Mouse (Mus musculus): ENCODE measurements around the gene Leo1.

The Leo1 gene

DNA sequence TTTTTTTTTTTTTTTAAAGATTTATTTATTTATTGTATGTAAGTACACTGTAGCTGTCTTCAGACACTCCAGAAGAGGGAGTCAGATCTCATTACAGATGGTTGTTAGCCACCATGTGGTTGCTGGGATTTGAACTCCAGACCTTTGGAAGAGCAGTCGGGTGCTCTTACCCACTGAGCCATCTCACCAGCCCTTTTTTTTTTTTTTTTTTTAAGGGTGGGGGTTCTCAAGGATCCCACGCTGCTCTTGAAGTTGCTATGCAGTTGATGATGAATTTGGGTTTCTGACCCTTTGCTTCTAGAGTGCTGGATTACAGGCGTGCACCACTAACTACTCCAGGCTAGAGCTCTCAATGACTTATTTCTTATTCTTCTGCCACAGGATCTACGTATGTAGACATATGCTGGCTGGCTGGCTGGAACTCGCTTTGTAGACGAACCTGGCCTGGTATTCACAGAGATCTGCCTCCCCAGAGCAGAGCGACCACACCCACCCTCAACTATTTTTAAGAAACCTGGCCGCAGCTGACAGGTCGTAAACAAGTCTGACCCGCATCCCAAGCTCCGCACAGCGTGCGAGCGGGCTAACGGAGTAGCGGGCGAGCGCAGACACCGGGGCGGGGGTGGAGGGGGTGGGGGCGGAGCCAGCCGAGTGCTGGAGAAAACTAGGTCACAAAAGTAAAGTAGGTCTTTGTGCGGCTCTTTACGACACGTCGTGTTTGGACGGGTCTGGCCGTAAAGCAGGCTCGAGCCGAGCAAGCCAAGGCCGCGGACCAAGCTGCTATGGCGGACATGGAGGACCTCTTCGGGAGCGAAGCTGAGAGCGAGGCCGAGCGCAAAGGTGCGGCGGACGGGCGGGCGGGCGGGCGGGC lies at the start of gene Leo1:
TSS of gene Leo1 (plus strand) at position 729 of the 871 bp plus-strand sequence.
- peak; percentile 71 to 72 for DNase-seq (ENCODE audit: low spot score in 2 of 2)

DNA sequence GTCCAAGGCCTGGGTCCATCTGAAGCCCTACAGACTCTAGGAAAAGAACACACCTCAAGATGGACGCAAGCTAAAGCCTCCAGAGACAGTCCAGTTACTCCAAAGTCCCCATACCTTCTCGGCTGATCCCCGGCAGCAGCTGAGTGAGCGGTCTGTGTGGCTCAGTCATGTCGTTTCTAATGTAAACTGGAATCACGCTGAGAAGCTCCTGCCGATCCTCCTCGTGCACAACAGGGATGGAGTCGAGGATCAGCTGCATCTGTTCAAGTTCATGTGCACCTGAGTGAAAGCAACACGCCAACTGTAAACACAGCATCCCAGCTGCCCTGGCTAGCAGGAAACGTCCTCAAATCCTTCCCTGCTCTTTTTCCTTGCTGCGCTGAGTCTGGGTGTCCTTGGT lies 48.1 kb upstream of the Leo1 start:
- DNase-seq (ENCODE audit: low spot score in 2 of 2), result no peak

DNA sequence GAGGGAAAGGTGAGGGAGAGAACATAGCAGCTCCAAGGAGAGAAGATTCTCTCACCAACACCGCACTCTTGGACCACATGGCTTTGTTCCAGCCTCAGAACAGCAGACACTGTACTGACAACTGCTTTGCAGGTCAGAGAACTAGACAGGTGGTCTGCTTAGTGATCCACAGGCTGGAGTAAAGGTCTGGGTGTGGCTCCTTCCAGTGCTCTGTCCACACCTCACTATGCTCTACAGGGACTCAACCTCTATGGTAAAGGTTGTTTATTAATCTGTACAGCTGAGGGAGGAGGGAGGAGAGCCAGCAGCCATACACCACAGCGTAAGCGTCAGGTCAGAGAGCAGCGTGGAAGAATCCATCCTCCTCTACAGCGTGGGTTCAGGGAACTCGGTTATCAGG lies 45.4 kb upstream of the Leo1 start:
- DNase-seq (ENCODE audit: low spot score in 2 of 2), result no peak

DNA sequence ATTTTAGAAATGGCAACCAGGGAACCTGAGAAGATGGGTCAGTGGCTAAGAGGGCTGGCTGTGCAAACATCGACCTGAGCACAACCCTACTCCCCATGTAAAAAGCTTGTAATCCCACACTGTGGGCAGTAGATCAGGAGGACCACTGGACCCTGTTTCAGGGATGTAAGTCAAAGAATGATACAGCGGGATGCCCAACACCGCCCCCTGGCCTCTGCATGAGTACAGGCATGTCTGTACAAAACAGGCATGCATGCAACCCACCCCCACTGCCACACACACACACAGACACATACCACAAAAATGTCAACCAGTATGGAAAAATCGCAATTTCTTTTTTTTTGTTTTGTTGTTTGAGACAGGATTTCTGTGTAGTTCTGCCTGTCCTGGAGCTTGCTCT lies 42.3 kb upstream of the Leo1 start:
- DNase-seq (ENCODE audit: low spot score in 2 of 2), result no peak

DNA sequence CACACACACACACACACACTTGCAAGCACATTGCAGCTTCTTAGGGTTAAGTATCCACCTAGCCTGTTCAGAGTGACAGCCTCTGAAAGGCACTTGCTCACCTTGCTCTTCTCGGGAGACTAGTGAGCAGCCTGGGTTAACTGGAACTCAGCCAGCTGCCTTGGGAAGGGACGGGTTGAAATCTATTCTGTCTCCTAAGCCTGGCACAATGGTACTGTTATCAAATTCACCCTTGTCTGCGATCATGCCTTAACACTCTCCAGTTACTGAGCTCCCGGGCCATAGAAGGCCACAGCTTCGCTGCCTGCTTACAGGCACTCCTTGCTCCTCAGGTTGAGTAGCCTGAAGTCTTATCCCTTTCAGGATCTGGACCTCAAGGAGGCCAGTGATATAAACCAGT lies 40.7 kb upstream of the Leo1 start:
- no peak for DNase-seq (ENCODE audit: low spot score in 2 of 2)

DNA sequence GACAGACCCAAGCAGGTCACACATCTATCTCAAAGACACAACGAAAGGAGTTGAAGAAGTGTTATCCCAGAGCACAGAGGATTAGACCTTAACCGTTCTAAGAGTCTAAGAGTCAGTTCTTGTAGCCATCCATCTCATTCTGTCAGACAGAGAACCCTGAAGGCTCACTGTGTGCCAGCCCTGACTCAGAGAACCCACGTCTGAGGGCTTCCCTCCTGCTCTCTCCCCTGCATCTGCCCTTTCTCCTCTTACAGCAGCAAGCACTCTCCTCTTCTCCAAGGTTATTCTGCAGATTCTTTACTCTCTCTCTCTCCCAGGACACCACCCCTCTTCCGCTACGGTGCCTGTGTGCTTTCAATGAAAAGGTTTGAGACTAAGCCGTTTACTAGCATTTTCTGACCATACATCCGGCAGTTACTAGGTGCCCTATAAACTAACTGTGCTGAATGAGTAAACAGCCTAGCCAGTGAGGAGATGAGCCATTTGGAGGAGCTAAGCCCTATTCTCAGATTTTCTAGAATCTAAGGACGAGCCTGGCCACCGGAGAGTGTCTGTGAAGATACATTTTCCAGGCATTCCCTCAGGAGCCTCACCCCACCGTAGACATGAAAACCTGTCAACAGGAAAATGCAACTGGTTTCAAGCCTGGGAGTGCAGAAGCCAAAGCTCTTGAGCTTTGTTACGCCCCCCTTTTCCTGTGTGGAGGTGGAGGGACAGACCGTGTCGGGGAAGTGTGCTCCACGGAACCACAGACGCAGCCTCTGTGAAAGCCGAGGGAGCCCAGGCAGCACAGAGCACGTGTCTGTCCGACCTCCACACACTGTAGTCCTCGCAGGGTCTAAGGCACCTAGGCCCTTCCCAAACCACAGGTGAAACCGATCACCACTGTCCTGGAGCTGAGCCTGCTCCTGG lies 39.5 kb upstream of the Leo1 start:
- no peak for DNase-seq (ENCODE audit: low spot score in 2 of 2)

DNA sequence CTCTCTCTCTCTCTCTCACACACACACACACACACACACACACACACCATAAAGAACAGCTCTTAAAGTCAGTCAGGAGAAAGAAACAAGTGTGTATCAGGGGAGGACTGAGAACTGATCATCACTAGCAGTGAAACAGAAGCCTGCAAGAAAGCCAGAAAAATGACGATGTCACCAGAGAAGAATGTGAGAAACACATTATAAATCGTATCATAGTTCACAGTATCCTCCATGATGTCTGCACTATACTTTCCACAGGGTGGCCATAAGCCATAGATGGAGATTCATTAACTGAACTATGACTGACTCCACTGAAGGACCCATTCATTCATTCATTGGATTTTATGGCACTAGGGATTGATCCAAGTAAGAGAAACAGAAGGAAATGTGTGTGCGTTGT lies 37.8 kb upstream of the Leo1 start:
- no peak for DNase-seq (ENCODE audit: low spot score in 2 of 2)

DNA sequence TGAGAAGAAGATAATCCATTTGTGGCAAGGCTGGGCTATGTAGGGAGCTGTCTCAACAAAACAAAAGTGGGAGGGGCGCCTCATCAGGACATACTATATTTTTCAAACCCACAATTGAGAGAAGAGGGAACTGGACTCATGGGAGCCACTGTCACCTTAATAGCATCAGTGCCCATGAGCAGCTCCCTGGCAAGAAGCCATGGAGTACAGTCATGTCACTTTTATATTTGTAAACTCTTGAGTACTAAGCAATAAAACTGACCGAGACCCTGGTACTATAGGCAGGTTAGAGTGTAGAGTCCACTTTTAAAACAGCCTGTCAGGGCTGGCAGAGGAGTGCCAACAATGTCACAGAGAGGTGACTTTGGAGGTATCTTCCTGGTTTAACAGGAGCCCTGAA lies 35.2 kb upstream of the Leo1 start:
- DNase-seq (ENCODE audit: low spot score in 2 of 2), result no peak

DNA sequence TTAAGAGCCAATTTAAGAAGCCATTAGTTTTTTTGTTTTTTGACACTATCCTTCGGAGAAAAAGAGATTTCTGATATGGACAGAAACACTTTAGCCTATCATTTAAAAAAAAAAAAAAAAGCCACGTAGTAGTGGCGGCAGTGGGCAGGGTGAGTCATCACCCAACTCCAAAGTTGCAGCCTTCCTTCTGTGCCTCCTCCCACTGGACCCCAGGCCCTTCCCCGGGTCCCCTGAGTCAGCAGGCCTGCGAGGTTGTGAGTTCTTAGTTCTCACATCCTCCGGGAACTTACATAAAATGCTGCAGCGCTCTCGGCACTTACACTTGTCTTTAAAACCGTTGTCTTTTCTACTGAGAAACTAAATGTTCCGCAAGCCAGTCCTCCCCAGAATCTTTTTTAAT lies 33.5 kb upstream of the Leo1 start:
- DNase-seq (ENCODE audit: low spot score in 2 of 2), result peak; percentile 20 to 23

DNA sequence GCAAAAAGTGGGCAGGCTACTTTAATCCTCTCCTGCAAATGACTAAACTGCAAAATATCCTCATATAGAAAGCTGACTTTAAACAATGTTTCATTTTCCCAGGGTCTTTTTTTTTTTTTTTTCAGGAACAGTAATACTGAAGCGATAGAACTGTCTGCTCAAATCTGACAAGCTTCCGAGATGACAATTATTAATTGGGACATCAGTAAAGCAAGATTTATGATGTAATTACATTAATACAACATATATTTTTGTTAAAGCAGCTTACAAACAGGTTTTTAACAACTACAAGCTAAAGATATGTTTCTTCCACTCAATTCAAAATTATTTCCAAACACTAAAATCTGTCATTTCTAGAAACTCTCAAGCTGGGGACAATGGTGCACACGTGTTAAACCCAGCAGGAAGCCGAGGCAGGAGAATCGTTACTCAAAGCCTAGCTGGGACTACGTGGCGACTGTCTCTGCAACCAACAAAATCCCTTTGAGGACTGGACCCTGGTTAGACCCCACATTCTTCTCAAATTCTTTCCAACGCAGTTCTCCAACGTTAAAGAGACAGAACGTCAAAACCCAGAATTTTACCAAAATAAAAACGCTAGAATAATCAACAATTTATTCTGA lies 33.0 kb upstream of the Leo1 start:
- DNase-seq (ENCODE audit: low spot score in 2 of 2), result no peak

DNA sequence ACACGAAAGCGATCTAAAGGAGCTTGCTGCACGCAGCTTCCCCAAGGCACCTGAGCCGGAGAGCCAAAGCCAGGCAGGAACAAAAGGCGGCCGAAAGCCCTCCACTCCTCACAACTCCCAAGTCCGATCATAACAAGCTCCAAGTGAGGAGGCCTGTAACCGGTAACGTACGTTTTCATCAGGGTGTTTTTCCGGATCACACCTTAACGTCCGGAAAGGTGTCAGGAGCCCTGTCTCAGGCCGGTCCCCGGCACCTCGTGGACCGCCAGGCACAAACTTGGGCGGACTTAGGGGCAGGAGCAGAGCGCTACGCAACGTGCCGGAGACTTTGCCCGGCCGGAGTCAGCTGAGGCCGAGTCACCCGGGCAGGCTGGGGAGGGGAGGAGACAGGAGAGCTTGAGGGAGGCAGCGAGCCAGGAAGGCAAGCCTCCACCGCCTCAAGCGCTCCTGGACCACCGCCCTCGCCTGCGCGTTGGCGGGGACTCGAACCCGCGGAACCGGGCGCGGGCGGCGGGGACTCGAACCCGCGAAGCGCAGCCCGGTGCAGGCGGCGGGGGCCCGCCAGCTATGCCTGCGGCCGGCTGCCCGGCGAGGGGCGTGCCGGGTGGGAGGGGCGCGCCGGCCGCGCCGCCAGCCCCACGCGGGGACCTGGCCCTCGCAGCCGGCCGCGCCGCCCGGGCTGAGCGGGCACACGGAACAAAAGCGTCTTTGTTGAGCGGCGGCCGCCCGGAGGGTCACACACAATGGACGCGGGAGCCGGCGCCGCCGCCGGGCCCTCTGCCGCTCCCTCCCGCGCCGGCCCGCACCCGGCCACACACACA lies 32.1 kb upstream of the Leo1 start:
- peak; percentile 26 to 44 for DNase-seq (ENCODE audit: low spot score in 2 of 2)

DNA sequence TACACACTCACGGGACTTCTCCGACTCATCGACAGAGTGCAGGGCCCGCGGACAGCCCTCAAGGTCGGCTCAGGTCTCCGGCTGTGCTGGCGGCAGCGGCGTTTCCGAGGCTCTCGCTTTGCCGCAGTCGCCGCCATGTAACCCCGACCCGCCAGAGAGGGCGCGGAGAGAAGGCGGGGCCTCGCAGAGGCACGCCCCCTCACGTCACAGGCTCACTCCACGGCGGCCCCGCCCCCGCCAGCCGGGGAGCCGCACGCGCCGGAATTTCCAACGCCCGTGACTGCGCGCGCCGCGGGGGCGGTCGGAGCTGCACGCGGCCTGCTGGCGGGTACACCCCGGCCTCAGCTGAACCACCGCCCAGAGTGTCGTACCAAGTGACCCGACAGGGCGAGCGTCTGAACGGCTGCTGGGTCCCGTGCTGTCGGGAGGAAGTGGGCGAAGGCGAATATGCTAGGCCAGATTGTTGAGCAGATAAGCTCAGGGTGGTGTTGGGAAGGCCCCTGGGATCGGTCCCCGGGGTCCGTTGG lies 31.4 kb upstream of the Leo1 start, which contains the start of gene Mapk6:
TSS of gene Mapk6 (minus strand) at position 154 of the 527 bp plus-strand sequence.
- DNase-seq (ENCODE audit: low spot score in 2 of 2), result peak; percentile 95 to 96

DNA sequence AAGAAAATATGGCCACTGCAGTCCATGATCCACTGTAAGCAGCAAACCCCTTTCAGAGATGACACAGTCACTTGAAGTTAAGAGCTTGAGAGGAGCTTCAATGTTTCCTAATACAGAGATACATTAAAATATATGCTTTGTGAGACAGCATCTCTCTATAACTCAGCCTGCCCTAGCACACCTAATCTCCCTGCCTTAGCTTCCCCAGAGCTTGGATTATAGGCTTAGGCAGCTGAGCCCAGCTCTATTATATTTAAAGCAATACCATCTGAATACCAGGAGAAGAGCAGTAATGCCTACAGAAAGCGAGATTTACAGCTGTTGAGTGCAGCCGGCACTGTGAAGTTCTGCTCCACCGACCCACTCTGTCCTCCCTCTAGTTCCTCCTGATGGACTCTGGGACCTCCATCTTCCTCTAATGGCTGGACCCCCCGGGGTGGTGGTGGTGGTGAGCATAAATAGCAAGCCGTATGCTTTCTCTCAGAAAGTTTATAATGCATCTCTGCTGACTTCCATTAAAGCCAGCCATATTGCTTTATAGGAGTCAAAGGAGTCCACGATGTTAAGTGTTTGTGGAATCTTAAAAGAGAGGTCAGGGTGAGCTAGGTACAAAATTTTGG lies 30.3 kb upstream of the Leo1 start:
- DNase-seq (ENCODE audit: low spot score in 2 of 2), result no peak

DNA sequence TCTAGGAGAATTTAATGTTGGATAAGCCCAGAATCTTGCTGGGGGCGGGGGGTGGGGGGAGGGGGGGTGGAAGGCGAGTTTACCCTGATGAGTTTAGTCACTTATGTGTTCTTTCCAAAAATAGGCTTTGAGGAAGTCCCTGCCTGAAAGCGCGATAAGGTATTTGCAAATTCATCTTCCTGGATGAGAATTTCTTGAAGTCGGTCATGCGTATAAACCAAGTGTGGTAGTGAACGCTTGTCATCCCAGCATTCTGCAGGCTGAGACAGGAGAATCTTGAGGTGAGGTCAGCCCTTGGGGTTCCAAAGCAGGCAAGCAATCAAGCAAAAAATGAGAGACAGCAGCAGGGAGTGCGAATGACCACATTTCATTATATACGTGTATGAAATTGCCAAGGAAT lies 29.7 kb upstream of the Leo1 start:
- DNase-seq (ENCODE audit: low spot score in 2 of 2), result no peak

DNA sequence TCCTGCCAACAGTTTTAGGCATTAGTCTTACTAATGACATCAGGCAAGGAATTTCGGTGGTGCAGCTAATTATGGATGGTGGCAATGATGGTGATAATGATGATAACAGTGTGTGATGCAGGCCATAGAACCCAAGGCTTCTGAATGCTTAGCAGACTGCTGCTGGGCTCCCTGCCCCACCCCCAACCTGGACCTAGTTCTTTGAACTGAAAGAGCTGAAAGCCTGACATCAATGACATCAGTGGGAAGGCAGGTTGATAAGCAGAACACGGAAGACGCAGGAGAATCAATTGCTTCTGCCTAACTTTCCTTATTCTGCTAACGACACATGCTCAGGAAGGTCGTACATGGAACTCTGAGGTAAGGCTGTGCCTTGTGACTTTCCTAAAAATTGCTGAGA lies 28.1 kb upstream of the Leo1 start:
- DNase-seq (ENCODE audit: low spot score in 2 of 2), result no peak

DNA sequence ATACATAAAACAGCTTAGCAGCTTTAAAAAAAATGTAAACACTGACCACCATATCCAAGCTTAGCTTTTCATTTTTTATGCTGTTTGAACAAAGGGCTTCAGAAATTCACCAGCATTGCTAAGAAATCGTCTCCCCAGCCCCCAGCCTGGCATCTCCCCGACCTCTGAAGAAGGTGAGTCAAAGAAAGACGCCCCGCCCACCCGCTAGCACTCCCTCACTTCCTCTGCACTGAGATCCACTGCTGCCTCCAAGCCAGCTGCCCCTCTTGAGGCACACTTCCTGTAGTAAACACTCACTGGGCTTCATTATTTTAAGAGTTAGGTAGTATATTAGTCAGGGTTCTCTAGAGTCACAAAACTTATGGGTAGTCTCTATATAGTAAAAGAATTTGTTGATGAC lies 27.1 kb upstream of the Leo1 start:
- no peak for DNase-seq (ENCODE audit: low spot score in 2 of 2)

DNA sequence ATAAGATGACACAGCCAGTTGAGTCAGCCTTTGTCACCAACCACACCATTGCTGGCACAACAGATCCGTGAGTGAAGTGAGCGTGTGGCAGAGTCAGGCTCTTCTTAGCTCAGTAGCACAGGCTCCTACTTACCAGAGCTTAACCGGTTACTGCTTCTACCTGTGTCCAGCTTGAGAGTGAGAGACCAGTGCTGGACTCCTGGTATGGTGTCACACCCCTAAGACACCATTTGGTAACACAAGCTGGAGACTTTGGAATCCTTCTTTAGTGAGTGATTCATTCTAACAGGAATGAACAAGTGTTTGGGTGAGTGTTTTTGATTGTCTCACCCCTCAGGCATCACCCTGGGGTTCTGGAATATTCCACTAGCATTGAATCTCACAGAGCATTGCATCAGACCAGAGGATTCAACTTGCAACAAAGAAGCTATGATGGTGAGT lies 19.1 kb upstream of the Leo1 start:
- no peak for DNase-seq (ENCODE audit: low spot score in 2 of 2)

DNA sequence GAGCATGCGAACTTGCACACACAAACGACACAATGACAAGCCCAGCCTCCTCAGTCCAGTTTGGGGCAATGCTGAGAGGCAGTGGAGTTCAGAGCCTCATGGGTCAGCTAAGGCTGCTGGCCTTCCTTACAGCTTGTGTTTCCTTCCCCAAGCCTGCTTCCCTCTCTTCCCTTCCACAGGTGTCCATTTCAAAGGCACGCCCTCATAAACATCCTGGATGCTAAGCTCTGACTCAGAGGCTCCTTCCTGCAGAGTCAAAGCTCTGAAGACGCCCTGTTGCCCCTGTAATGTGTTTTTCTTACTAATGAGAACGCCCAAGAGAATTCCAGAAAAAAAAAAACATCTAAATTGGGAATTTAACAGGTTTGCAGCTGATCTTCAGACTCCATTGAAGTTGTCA lies 17.6 kb upstream of the Leo1 start:
- no peak for DNase-seq (ENCODE audit: low spot score in 2 of 2)

DNA sequence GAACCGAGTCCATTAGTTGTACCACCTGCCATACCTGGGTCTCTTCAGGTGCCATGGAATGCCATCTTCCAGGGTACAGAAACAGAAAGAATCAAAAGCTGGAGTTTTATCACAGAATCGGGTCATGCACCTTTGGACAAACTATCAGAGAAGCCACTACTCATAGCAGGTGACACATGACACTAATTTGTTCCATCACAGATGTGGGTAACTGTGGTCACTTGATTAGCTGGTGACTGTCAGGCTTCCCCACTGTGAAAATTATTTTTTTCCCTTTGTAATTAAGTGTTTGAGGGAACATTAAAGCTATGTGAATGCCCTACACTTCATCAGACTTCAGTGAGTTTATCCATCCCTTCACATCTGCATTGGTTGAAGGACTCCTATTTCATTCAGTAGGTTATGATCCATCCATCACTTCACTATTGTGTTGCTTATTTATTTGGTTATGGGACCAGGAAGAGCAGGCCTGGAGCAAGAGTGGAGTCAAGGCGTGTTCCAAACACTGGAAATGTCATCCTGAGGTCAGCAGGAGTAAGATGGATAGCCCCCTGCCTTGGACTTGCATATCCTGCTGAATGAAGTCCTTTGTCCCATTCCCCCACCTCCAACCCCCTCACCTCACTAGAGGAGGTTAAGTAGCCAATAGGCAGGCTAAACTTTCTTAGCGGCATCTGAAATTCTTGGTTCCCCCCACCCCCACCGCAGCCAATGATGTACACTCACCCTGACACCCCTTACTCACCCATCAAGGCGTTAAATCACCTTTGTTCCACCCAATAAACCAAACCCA lies 16.8 kb upstream of the Leo1 start:
- DNase-seq (ENCODE audit: low spot score in 2 of 2), result no peak
